Mouse (Mus musculus) kidney, adult 2 months (tissue): ENCODE data around the gene Polr2h.

Source experiments
- CTCF ChIP-seq: fragments of 200-500 bp; conservative IDR thresholded peaks from 2 replicates; pipeline ENCODE4 v1.5.1; 2011; ENCODE audit warnings: low read depth, mild to moderate bottlenecking, control low read depth, low read length, moderate library complexity, mixed read lengths; ENCODE audit not compliant: insufficient read depth, insufficient read length
- POLR2A ChIP-seq: fragments of 200-500 bp; IDR thresholded peaks from one replicate; pipeline ENCODE4 v1.6.1; 2011; ENCODE audit warnings: low read depth, low read length, control low read depth

- TF ChIP-seq CTCF (0 out of 2 replicates have a peak, but pooled peaks have one; percentile 9), POLR2A (no peak)
Measured at GRCm38 (mm10) chr16:20716841-20717180, 654 bp upstream of the Polr2h start.
